Mouse (Mus musculus) spleen, adult 2 months (tissue): Measurements from ENCODE around the gene Rasd2.

ENCODE experiments used
- CTCF ChIP-seq: fragments of 200-500 bp; IDR thresholded peaks from 2 replicates; pipeline ENCODE4 v1.5.1; 2011; ENCODE audit warnings: mild to moderate bottlenecking, inconsistent platforms; ENCODE audit not compliant: insufficient read depth, insufficient read length, insufficient replicate concordance; ENCODE audit errors: extremely low read depth
- POLR2A ChIP-seq: fragments of 200-500 bp; IDR thresholded peaks from 2 replicates; pipeline ENCODE4 v1.6.1; 2011; ENCODE audit warnings: low read depth, low read length, inconsistent platforms

- TF ChIP-seq POLR2A (no peak), CTCF (no peak)
Observed at GRCm38 (mm10) chr8:75172009-75172685, 41.6 kb upstream of the Rasd2 start.
